Mouse (Mus musculus): ENCODE data around the gene Akr1c12.

- TF ChIP-seq CTCF (IDR thresholded peaks at IDR 0.05; ENCODE audit: borderline replicate concordance, extremely low read depth, insufficient read depth, insufficient read length), result no peak
- no peak for TF ChIP-seq POLR2A (IDR thresholded peaks at IDR 0.05; ENCODE audit: borderline replicate concordance, extremely low read depth, insufficient read depth, insufficient read length, poor library complexity, severe bottlenecking)
Measured at GRCm38 (mm10) chr13:4265047-4265446, 14.2 kb downstream of the Akr1c12 start.

Measured in brain, embryonic 14.5 days (tissue).